Mouse (Mus musculus) retina, postnatal 1 day (tissue): Measurements from ENCODE around the gene Atp6v0a1.

Source experiments
- DNase-seq: peaks from one replicate; pipeline ENCODE4 v3.0.0-alpha.2; 2012

Gene Atp6v0a1

DNA sequence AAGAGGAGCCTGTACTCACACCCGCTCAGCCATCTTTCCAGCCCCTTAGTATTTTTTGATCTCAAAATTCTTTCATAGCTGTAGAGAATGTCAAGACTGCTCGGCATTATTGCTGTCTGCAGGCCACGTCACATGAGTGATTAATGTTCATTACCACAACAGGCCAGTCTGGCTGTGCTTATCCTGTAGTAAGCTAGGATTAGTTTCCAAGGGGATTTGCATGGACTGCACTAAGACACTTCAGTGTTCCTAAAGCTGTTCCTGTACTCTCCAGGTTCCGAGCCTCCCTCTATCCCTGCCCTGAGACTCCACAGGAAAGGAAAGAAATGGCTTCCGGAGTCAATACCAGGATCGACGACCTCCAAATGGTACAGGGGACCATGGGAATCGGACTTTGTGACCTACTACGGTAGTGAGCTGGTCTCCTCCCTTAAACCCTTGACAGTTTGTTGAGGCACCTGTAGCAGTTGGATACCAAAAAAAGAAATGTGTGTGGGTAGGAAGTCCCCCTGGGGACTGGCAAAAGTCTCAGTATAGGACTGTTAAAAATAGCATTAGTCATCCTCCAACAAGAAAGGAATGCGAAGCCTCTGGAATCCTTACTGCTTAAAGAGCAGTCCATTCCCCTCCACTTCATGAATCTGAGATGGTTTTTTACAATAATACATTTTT lies 21.0 kb downstream of the Atp6v0a1 start:
- DNase-seq = peak; percentile 68

DNA sequence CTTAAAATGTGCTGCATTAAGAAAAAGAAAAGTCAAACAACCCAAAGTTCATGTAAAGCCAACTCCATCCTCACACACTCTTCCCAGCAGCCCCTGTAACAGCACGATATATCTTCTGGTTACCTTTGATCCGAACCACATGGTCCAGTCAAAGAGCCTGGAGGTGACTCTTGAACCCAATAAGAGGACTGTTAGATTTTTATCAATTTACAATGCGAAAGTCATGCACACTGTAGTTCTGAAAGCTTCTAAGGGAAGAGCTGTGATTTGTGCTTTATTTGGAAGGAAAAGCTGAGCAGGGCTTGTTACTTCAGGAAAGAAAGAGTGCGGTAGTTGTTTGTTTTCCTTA lies 21.5 kb downstream of the Atp6v0a1 start:
- no peak for DNase-seq

DNA sequence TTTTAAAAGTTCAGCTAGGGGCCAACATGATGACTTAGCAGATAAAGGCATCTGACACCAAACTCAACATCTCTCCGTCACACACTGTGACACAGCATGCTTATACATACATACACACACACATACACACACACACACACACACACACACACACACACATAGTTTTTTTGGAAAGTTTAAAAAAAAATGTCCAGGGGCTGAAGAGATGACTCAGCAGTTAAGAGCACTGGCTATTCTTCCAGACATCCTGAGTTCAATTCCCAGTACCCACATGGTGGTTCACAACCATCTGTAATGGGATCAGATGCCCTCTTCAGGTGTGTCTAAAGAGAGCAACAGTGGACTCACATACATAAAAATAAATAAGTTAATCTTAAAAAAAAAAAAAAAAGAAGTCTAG lies 22.2 kb downstream of the Atp6v0a1 start:
- no peak for DNase-seq

DNA sequence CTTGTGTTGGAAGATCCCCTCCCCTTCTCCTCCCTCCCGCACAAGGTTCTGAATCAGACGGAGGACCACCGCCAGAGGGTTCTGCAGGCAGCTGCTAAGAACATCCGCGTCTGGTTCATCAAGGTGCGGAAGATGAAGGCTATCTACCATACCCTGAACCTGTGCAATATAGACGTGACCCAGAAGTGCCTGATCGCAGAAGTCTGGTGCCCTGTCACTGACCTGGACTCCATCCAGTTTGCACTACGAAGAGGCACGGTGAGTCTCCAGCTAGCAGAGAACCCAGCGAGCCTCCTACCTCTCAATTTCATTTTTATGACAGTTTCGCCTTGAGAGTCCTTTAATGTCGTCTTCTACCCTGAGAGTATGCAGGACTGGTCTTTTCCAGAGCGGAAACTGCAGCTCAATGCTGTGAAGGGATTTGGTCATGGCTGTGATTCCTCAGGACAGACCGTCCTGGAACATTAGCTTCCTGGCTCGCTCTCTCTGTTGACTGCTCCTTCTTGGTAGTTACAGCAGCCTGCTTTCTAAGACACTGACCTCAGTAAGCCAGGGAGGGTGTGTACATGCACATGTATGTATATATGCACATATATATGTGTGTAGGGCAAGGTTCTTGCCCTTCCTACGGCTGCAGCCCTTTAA lies 24.7 kb downstream of the Atp6v0a1 start:
- no peak for DNase-seq

DNA sequence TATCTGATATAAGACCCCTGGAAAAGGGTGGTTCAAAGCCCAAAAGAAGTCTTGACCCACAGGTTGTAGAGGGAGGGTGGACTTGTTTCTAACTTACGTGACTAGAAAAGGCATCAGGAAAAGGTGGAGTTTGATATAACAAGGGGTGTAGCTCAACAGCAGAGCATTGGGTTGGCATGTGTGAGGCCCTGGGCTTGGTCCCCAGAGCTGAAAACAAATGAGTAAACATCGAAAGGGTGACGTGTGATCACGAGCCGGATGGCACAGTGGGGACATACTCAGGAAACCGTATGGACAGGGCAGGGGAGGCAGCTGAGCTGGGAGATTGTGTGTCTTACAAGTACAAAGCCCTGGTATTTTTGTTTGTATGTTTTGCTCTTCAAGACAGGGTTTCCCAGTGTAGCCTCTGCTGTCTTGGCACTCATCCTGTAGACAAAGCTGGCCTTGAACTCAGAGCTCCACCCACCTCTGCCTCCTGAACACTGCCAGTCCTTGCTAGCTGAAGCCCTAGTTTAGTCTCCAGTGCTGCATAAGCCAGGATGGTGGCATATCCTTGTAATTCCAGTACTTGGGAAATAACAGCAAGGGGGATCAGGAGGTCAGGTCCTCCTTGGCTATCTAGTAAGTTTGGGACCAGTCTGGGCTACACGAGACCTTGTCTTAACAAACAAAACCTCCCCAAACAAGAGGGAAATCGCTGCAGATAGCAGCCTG lies 25.5 kb downstream of the Atp6v0a1 start:
- DNase-seq = no peak

DNA sequence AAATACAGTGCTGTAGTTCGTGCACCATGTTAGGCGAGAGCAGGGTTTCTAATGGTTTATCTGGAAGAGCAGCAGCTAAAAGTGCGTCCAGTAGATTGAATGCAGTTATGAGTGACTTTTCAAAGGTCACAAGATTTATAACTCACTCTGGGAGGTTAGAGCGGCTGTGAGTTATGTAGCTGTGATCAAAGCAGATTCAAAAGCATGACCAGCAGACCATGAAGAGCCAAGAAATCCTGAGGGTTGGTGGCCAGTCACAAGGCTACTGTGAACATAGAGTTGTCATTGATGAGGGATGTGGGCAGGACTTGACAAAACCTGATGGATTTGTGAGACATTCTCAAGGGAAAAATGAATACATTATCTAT lies 26.1 kb downstream of the Atp6v0a1 start:
- no peak for DNase-seq

DNA sequence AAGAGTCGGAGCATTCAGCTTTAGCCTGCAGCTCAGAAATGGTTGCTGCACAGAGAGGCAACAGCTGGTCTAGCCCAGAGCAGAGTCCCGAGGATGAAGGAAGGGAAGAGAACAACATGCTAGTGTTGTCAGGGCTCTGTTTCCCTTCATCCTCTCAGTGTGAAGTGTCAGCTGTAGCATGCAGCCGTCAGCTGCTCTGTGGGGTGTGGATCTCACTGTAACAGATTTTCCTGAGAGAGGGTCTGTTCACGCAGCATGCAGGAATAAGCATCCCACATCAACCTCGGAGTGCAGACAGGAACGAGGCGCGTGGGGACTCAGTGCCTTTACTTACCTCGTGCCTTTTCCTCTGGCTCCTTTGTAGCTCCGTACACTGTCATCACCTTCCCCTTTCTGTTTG lies 28.5 kb downstream of the Atp6v0a1 start:
- DNase-seq = no peak

DNA sequence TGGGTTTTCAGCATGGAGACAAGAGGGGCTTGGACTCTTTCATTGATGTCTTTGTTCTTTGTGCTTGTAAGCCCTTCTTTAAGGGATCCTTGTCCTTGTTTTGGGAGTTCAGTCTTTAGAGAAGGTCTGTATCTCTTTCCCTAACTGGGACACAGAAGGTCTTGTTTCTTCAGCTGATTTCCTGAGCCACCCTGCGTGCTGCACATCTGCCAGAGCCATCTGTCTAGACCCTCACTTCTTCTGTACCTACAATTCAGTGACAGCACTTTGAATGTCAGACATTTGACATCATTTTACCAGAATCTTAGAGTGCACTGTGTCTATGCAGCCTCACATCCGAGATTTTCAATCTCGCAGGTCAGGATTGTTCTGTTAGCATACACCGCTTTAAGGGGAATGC lies 36.6 kb downstream of the Atp6v0a1 start:
- no peak for DNase-seq

DNA sequence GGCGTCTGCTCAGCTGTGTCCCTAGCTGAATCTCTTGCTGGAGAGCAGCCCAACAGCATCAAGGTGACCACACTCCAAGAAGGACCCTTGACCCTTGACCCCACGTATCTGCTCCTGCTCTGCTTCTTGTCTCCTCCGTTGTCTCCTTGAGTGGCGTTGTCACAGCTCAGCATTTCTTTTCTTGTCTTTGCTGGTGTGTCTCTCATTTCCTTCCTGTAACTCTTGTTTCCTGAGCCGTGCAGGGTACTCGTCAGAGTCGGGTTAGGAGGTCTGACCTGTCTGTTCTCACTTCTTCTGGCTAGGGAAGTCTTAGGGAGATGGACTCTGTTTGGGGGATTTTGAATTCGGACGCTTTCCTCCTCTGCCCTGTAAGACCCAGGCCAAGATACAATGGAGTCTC lies 37.2 kb downstream of the Atp6v0a1 start:
- no peak for DNase-seq

DNA sequence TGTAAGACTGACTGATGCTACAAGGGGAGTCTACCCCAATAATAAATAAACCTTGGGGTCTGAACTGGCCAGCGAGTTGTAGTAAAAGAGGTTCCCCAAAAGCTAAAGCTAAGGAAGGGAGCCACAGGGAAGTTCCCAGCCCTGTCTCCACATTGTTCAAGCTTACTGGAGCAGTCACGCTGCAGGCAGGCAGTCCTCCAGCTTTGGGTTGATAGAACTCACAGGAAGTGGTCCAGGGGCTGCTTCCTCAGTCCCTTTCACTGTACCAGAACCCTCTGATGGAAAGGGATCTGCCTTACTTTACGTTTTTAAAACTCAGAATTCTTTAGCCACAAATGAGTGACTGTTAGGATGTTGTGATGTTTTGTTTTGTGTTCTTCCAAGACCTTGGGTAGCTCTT lies 38.2 kb downstream of the Atp6v0a1 start:
- no peak for DNase-seq

DNA sequence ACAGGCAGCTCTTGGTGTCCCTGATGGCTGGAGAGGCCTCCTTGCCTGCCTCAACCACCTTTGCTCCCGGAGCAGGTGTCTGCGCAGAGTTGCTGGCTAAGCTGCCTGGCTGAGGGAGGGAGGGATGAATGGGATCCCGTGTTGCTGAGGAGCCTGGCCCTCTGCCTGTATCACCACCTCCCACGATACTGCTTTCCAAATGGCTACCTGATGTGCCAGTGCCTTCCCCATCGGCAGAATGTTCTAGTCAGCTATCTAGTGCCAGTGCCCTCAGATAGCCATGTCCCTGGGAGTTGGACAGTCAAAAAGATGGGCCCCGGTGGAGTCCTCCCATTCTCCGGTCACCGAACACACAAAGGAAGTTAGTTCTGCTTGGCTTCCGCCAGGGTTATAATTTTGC lies 41.1 kb downstream of the Atp6v0a1 start:
- DNase-seq = no peak

DNA sequence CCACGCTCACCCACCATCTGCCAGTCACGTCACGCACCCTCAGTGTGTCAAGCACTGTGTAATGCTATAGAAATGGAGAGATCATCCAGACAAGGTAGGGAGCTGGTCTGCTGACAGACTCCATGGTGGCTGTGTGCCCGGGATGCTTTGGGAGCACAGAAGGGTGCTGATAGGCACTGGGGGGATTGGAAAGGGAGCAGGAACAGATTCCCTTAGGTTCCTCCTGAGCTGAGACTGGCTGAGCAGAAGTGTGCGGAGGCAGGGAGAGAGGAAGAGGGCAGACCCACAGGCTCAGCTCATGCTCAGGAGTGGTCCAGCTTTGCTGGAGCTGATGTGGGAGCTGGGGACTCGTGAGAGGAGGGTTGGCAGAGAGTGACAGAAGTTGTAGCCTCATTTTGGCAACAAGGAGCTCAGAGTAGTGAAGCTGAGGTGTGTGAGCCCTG lies 41.8 kb downstream of the Atp6v0a1 start:
- DNase-seq = peak; percentile 4

DNA sequence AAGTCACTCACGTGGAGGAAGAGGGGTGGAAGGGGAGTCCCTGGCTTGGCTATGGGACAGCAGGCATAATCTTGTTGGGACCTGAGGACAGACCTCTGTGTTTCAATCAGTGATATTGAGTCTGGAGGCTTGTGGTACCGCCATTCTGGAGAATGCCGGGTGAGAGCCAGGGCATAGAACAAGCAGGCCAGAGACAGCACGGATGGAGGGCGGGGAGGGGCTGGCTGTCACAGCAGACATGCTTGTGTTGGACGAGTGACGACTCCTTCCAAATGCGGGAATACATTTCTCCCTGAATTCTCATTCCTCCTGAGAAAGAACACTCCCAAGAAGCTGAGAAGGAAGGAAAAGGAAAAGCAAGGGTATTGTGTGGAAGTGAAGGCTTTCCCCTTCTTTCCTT lies 42.4 kb downstream of the Atp6v0a1 start:
- no peak for DNase-seq

DNA sequence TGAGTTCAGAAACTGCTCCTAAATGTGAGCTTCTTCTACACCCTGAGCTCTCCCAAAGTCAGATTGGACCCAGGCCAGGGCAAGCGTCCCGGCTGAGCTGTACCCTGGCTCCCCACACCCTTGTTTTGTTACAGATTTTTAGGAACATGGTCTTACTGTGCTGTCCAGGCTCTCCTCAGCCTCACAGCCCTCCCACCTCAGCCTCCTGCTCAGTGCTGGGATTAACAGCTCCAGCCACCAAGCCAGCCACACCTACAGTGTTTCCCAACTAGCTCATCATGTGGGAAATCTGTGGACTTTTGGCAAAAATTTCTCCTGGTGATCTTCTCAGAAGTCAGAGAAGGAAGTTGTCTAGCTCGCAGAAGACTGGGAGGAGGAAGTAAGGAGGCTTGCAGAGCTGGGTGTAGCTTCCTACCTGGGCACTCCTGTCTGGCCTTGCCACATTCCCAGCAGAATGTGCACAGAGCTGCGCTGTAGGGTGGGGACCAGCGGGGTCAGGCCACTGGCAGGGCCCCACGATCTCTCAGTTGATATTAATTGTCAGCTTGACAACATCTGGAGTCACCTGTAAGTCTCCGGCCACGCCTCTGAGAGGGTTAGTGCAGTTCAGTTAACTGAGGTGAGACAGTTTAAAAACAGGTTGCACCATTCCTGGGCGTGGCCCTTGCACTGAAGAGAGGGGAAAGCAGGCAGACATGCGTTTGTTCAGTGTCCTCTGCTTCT lies 43.7 kb downstream of the Atp6v0a1 start:
- DNase-seq = no peak

DNA sequence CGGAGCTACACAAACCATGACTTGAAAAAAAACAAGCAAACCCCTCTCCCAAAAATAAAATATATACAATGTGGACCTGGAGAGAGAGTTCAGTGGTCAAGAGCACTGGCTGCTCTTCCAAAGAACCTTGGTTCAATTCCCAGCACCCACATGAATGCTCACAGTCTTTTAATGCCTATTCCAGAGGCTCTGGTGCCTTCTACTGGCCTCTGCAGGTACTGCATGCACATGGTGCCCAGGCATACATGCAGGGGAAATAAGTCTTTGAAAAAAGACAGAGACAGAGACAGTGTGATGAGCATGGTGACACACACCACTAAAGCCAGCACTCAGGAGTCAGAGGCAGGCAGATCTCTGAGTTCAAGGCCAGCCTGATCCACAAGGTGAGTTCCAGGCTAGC lies 44.7 kb downstream of the Atp6v0a1 start:
- peak; percentile 19 for DNase-seq

DNA sequence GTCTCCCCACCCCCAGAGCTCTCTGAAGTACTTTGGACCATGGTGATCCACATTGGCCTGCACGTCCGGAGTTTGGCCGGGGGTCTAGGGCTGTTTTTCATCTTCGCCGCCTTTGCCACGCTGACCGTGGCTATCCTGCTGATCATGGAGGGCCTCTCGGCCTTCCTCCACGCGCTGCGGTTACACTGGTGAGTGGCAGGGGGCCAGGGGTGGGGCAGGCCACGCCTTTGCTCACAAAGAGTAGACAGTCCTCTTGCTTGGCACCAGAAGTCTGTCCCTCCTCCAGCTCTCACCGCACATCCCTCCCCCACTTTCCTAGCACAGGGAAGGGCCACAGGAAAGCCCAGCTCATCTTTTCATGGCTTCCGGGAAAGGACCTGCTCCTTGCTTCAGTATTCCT lies 46.2 kb downstream of the Atp6v0a1 start:
- DNase-seq = no peak

DNA sequence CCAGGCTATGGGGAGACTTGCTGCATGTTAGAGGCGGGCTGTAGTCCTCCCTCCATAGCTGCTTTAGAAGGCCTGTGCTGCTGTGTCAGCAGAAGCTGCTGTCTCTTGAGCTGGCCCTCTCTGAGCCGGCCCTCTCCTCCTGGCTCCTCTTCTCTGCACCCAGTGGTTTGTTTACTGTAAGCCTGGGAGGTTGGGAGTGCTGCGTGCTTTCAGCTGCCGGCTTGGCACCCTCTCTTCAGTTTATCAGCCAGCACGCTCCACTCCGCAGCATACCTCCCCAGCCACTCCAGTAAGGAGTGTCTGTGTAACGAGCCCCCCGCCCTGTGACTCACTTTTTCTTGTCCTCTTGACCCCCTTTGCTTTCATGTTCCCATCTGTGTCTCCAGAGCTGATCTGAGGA lies 47.6 kb downstream of the Atp6v0a1 start:
- no peak for DNase-seq

DNA sequence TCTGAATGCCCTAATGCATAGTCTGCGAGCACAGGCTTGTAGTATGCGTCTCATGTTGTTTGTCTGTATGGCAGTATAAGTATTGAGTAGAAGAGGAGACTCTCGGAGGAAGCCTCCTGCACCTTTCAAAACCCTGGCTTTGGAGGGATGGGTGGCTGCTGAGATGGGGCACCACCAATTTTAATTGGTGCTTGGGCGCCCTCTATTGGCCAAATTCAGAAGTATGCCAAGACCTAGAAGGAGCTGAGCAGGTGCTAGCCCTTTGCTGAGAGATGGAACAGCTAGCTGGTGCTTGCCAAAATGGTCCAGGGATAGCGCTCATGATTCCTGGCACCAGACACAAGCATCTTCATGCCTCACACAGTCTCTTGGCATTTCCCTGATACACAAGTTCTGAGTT lies 48.6 kb downstream of the Atp6v0a1 start:
- DNase-seq = peak; percentile 85

DNA sequence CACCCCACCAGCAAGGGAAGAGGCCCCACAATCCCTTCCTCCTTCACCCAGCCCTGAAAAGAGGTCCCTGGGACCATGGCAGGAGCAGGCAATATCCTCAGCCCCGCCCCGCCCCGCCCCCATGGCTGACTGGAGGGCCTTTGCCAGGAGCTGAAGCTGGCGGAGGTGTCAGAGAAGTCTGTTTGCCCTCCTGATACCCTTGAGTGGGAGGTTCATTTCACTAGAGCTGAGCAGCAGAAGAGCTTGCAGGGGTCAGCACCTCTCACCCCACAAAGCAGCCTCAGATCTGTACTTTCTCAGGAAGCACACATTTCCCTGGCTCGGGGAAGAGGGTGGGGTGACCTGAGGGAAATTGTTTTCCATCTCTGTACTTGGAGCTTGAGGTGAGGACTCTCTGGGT lies 49.5 kb downstream of the Atp6v0a1 start:
- no peak for DNase-seq

DNA sequence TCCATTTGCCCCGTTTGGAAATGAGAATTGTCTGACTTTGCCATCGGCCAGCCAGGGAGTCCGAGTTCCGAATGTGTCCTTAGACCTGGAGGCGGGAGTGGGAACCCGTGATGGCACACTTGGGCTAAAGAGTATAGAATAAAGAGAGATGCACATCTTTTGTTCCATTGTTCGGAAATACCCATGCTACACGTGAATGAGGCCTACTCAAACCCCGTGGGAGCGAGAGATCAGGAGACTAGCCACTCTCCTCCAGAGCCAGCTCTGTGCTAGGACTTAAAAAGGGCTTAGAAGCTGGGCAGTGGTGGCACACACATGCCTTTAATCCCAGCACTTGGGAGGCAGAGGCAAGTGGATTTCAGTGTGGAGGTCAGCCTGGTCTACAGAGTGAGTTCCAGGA lies 50.2 kb downstream of the Atp6v0a1 start:
- DNase-seq = no peak

DNA sequence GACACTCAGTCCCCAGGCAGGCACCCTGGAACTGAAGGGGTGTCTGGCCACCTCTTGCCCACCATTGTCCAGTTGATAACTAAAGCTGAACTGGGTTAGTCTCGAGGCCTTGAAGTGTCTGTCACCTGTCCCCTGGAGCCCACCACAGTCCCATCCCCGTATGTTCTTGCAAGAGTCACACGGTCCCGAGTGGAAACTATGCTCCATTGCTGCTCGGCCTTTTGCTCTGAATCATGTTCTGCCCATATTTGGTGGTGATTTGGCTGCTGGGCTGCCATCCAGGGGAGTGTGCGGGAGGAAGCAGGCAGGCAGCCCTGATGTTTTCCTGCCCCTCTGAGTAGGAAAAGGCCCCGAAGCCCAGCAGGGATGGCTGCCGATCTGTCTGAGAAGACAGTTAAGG lies 50.9 kb downstream of the Atp6v0a1 start:
- no peak for DNase-seq

DNA sequence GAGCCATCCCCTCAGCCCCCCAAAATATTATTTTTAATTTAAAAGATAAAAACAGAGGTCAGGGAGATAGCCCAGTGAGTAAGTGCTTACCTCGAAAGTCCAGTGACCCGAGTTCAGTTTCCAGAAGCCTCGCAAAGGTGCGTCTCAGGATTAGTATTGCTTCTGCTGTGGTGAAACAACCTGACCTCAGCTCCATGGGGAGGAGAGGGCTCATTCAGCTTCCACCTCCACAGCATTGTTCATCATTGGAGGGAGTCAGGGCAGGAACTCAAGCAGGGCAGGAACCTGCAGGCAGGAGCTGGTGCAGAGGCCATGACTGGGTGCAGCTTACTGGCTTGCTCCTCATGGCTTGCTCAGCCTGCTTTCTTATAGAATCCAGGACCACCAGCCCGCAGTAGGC lies 51.8 kb downstream of the Atp6v0a1 start:
- DNase-seq = no peak

DNA sequence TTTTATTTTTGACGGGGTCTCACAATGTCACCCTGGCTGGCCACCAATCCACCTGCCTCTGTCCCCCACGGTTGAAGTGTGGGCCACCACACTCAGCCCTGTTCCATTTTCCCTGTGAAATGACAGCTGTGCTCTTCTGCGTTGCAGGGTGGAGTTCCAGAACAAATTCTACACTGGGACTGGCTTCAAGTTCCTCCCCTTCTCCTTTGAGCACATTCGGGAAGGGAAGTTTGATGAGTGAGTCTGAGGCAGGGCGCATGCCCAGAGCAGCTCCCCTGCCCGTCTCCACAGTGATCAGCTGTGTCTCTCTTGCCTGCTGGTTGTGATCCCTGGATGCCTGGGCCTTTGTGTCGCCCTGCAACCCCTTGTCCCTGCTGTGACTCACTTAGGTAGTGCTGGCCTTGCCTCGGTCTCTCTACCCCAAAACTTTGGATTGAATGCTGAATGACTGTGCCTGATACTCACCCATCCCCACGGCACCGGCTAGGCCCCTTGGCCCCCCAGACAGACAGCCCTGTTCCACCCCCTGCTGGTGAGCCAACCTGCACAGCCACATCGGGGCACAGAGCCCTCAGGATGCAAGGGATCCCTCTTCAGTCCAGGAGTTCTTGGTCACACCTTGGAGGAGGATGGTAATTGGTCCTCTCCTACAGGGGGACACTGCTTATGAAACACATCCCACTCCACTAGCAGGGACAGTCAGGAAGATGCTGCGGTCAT lies 53.1 kb downstream of the Atp6v0a1 start:
- DNase-seq = no peak
